Mouse (Mus musculus): ENCODE data around the gene Wif1. TPM values are rescaled to one million over a fixed set of nuclear protein-coding genes. Genes with fewer than 3 reads are reported as not detected.

Gene Wif1
- polyA plus RNA-seq (2014; fragmentation: Illumina TruSeq; extraction: RNeasy Lipid Tissue Mini Kit (QIAGEN cat#74804)) = 0.94 TPM

DNA sequence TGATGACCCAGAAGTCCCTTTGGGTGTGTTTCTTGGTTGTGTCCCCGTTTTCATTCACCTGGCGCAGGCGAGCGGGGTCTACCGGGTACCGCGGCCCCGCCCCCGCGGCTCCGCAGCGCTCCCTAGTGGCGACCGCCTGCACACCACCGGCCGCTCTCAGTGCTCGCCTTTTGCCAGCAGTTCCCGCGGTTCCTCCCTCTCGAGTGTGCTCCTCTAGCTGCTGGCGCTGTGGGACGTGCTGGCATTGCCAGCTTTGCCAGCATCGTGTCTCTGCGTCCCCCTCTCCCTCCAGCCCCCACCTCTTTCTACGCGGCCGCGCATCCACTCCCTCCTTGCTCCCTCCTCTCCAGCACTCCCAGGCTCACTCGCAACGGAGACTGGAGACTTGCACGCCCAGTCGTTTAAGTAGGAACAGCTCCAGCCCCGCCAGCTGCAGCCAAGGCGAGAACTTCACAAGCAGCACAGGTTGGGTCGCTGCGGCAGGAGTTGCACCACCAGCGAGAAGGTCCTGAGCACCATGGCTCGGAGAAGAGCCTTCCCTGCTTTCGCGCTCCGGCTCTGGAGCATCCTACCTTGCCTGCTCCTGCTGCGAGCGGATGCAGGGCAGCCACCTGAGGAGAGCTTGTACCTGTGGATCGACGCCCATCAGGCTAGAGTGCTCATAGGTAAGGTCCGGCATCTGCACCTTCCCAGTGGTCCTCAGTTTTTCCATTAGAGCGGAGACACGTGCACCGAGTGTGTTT is at the start of gene Wif1:
Wif1 (plus strand) TSS at position 135 of the 743 bp plus-strand sequence.

Other genes starting within 250 kb of the Wif1 start
- 90.3 TPM for gene Msrb3, start 134.9 kb upstream of the Wif1 start, polyA plus RNA-seq (2014; fragmentation: Illumina TruSeq; extraction: RNeasy Lipid Tissue Mini Kit (QIAGEN cat#74804))
- gene Lemd3, start 54.6 kb upstream of the Wif1 start, polyA plus RNA-seq (2014; fragmentation: Illumina TruSeq; extraction: RNeasy Lipid Tissue Mini Kit (QIAGEN cat#74804)) = 29.6 TPM